Mouse (Mus musculus) testis, postnatal 14 days (tissue): Measurements from ENCODE around the gene Zfyve21.
A peak's percentile ranks its signal among the peaks of the same experiment; 100 is the strongest.

Source experiments
- DNase-seq: peaks from one replicate; pipeline ENCODE4 v3.0.0; 2021; ENCODE audit warnings: low spot score

Zfyve21 gene

GRCm38 (mm10) chr12:111843470-111843869 is 29.5 kb downstream of the Zfyve21 start:
- DNase-seq, result no peak

- DNase-seq, result no peak
Measured at GRCm38 (mm10) chr12:111845953-111846352, 32.0 kb downstream of the Zfyve21 start.

- DNase-seq, result no peak
Measured at GRCm38 (mm10) chr12:111846815-111847214, 32.8 kb downstream of the Zfyve21 start.

GRCm38 (mm10) chr12:111848300-111848798 is 34.4 kb downstream of the Zfyve21 start:
- DNase-seq, result no peak

GRCm38 (mm10) chr12:111851235-111851634 is 37.3 kb downstream of the Zfyve21 start:
- DNase-seq, result no peak

GRCm38 (mm10) chr12:111851745-111852144 is 37.8 kb downstream of the Zfyve21 start:
- no peak for DNase-seq

GRCm38 (mm10) chr12:111853011-111853436 is 39.1 kb downstream of the Zfyve21 start:
- peak; percentile 49 for DNase-seq

- no peak for DNase-seq
Measured at GRCm38 (mm10) chr12:111853546-111853945, 39.6 kb downstream of the Zfyve21 start.

GRCm38 (mm10) chr12:111855448-111855847 is 41.5 kb downstream of the Zfyve21 start:
- no peak for DNase-seq

GRCm38 (mm10) chr12:111864206-111864824 is 50.3 kb downstream of the Zfyve21 start:
- DNase-seq, result no peak

GRCm38 (mm10) chr12:111869806-111870205 is 55.8 kb downstream of the Zfyve21 start:
- no peak for DNase-seq

- no peak for DNase-seq
Measured at GRCm38 (mm10) chr12:111870811-111871210, 56.8 kb downstream of the Zfyve21 start.

- DNase-seq, result no peak
Measured at GRCm38 (mm10) chr12:111872079-111872478, 58.1 kb downstream of the Zfyve21 start.

- no peak for DNase-seq
Measured at GRCm38 (mm10) chr12:111874601-111875140, 60.7 kb downstream of the Zfyve21 start.

- DNase-seq, result no peak
Measured at GRCm38 (mm10) chr12:111875499-111875898, 61.5 kb downstream of the Zfyve21 start.

GRCm38 (mm10) chr12:111878213-111878612 is 64.2 kb downstream of the Zfyve21 start:
- DNase-seq, result no peak
